Comparison of ENCODE assay signal across 8 mouse cellular contexts in genomic region chr5:30647815-30648560, GRCm38 (mm10). TPM values are rescaled to one million over a fixed set of nuclear protein-coding genes. Genes with fewer than 3 reads are reported as not detected.
DNase-seq lines count a peak whose midpoint lies in the region; ATAC-seq and TF ChIP-seq lines count a peak whose summit lies in the region.

Gene Slc35f6, plus strand, starts transcription at chr5:30647933.

- DNase-seq in gastrocnemius, postnatal 10 days = peak; percentile 94
- DNase-seq in left cerebral cortex, postnatal 10 days (ENCODE audit: extremely low spot score in 1 of 2, low spot score in 2 of 2) = peak; percentile 91 to 96
- DNase-seq in right cerebral cortex, postnatal 25 days = peak; percentile 92
- peak; percentile 88 to 94 for DNase-seq in urinary bladder, postnatal 4 days (ENCODE audit: low spot score in 2 of 2)

- peak; percentile 98 for ATAC-seq in activated CD4-positive, CD25-positive, alpha-beta regulatory T cell, adult 4 months
- peak; percentile 98 for ATAC-seq in inflammation-experienced regulatory T-cells, adult 6 months
- ATAC-seq in megakaryocyte-erythroid progenitor cell, adult 5-6 weeks (replicated peaks; ENCODE audit: low FRiP score, low TSS enrichment, poor library complexity, severe bottlenecking) = peak; percentile 93

- peaks cover 10% of the 10 kb centered on the region; the same call in 1 of the 2 replicates for H3K4me1 ChIP-seq in cortical plate, adult 2 months (ENCODE audit: control insufficient read depth, insufficient read depth, low read length)

- no peak for TF ChIP-seq CTCF in cortical plate, adult 2 months (IDR thresholded peaks at IDR 0.05; ENCODE audit: extremely low read depth, insufficient read depth, low read length)

- H3K27ac ChIP-seq in cortical plate, adult 2 months (ENCODE audit: insufficient read depth, low read length) = peak within 1 kb of the TSS; percentile 78

- intact Hi-C loops in left cerebral cortex, postnatal 10 days (cut with DNase I) = no loop called here

- TF ChIP-seq POLR2A in cortical plate, adult 2 months (IDR thresholded peaks at IDR 0.05; ENCODE audit: extremely low read depth, insufficient read depth, low read length) = peak; percentile 76

- H3K4me3 ChIP-seq in cortical plate, adult 2 months (ENCODE audit: insufficient read depth, low read length) = peak within 1 kb of the TSS; percentile 92

RNA-seq across cellular contexts. Expression of gene Slc35f6, which starts in this region (rescaled TPM):
- polyA plus RNA-seq in activated CD4-positive, CD25-positive, alpha-beta regulatory T cell, adult 4 months (2017; shearing (Covaris generic)) = 10 to 100 TPM in 1 of 2 experiments, 1 to 10 TPM in 1; 8.7 to 15.7 TPM
- polyA plus RNA-seq in cortical plate, adult 2 months (2012; rRNA removed) = 57.8 and 60.0 TPM in 2 replicates
- total RNA-seq in gastrocnemius, postnatal 10 days (2021) = 10 to 100 TPM; 13.3 to 15.4 TPM
- 10 to 100 TPM; 13.9 to 16.4 (median 14.8) TPM for polyA plus RNA-seq in inflammation-experienced regulatory T-cells, adult 6 months (2017; shearing (Covaris generic))
- total RNA-seq in left cerebral cortex, postnatal 10 days (2021) = 10 to 100 TPM; 27.3 to 29.3 TPM
- 18.5 and 23.4 TPM in 2 replicates for total RNA-seq in megakaryocyte-erythroid progenitor cell, adult 5-6 weeks (2014; fragmentation: Nextera tagmentation)
- 6.8 and 8.9 TPM in 2 replicates for total RNA-seq in megakaryocyte-erythroid progenitor cell, adult 5-6 weeks (2017)

Comparison
In these comparisons a context has a peak if more than half of its experiments do, and no peak if none do; other contexts are left out.
1. Peak in every context shown above with its lines: DNase-seq, ATAC-seq, H3K4me3 ChIP-seq and H3K27ac ChIP-seq.